Mouse (Mus musculus) CH12.LX (cell line): ENCODE measurements at regions not wholly inside any gene's neighbourhood (a gene's known extent, or its start where the extent isn't known, plus 50 kb on each side); places are given as distances from the start of the nearest gene placed in this dataset.

Source experiments
- DNase-seq: peaks from one replicate; pipeline ENCODE4 v3.0.0-alpha.2; 2013; ENCODE audit errors: extremely low read depth
- H3K27ac ChIP-seq: 2 replicates; pipeline ENCODE4 v1.5.1; 2012; ENCODE audit warnings: low read depth, mild to moderate bottlenecking, control low read depth, moderate library complexity; ENCODE audit not compliant: insufficient read depth
- H3K27me3 ChIP-seq: replicated peaks from 2 replicates; pipeline ENCODE3; 2012; ENCODE audit warnings: inconsistent platforms
- H3K36me3 ChIP-seq, 2 experiments: replicated peaks in 1 of 2; 2 replicates each; pipeline versions ENCODE3 to v1.6.1; 2012; ENCODE audit warnings: inconsistent platforms in 1 of 2, low read length in 1 of 2, mild to moderate bottlenecking in 1 of 2, mixed read lengths in 1 of 2, moderate library complexity in 1 of 2; ENCODE audit not compliant: control insufficient read depth in 1 of 2, insufficient read depth in 1 of 2
- H3K4me1 ChIP-seq, 2 experiments: 2 replicates each; pipeline ENCODE4 v1.6.1; 2012; ENCODE audit warnings: inconsistent platforms in 1 of 2, moderate library complexity in 1 of 2; ENCODE audit not compliant: insufficient read depth in 2 of 2, control insufficient read depth in 1 of 2
- H3K4me2 ChIP-seq: 2 replicates; pipeline ENCODE4 v1.6.1; 2012; ENCODE audit warnings: low read depth, mild to moderate bottlenecking, control low read depth; ENCODE audit not compliant: poor library complexity, insufficient read depth, severe bottlenecking
- H3K4me3 ChIP-seq, 3 experiments: fragments of 150-350 bp in 1 of 3; sonication (generic) in 1 of 3; replicated peaks in 1 of 3; 2 replicates each; pipeline versions ENCODE3 to v1.5.1; 2011 to 2012; ENCODE audit warnings: low read depth in 2 of 3, low read length in 2 of 3, mild to moderate bottlenecking in 2 of 3, moderate library complexity in 2 of 3, control low read depth in 1 of 3, improper control_type of control experiment in 1 of 3, inconsistent platforms in 1 of 3, mixed read lengths in 1 of 3; ENCODE audit not compliant: poor library complexity in 1 of 3
- H3K79me2 ChIP-seq: replicated peaks from 2 replicates; pipeline ENCODE4 v1.6.1; 2012; ENCODE audit warnings: mild to moderate bottlenecking, moderate library complexity; ENCODE audit not compliant: control insufficient read depth, poor library complexity, insufficient read depth, severe bottlenecking; ENCODE audit errors: extremely low read depth
- H3K9ac ChIP-seq: 2 replicates; pipeline ENCODE4 v1.6.1; 2012; ENCODE audit warnings: low read depth, mild to moderate bottlenecking, control low read depth, moderate library complexity; ENCODE audit not compliant: insufficient read depth
- H3K9me3 ChIP-seq: replicated peaks from 2 replicates; pipeline ENCODE3; 2012; ENCODE audit warnings: low read length, inconsistent platforms, mixed read lengths
- BHLHE40 ChIP-seq: IDR thresholded peaks from 2 replicates; pipeline ENCODE4 v1.6.1; 2011; ENCODE audit warnings: mild to moderate bottlenecking, low read depth, low read length, improper control_type of control experiment
- CTCF ChIP-seq, 2 experiments: IDR thresholded peaks in 1 of 2; conservative IDR thresholded peaks in 1 of 2; 2 replicates each; pipeline ENCODE4 v1.5.1; 2011 to 2012; ENCODE audit warnings: low read depth in 2 of 2, low read length in 2 of 2, improper control_type of control experiment in 1 of 2, inconsistent platforms in 1 of 2, mild to moderate bottlenecking in 1 of 2, moderate library complexity in 1 of 2
- E2F4 ChIP-seq: IDR thresholded peaks from 2 replicates; pipeline ENCODE4 v1.6.1; 2011; ENCODE audit warnings: low read depth, low read length, improper control_type of control experiment; ENCODE audit not compliant: insufficient replicate concordance
- ETS1 ChIP-seq: conservative IDR thresholded peaks from 2 replicates; pipeline ENCODE4 v1.6.1; 2012; ENCODE audit warnings: low read depth, mild to moderate bottlenecking, inconsistent platforms, low read length, improper control_type of control experiment, moderate library complexity
- GABPA ChIP-seq: IDR thresholded peaks from 2 replicates; pipeline ENCODE4 v1.6.1; 2012; ENCODE audit warnings: low read depth, low read length, improper control_type of control experiment, inconsistent platforms; ENCODE audit not compliant: insufficient replicate concordance
- HCFC1 ChIP-seq: IDR thresholded peaks from 2 replicates; pipeline ENCODE4 v1.6.1; 2012; ENCODE audit warnings: low read depth, mild to moderate bottlenecking, inconsistent platforms, low read length, improper control_type of control experiment
- IRF4 ChIP-seq: IDR thresholded peaks from 2 replicates; pipeline ENCODE4 v1.6.1; 2014; ENCODE audit warnings: low read depth, mild to moderate bottlenecking, inconsistent platforms, low read length, improper control_type of control experiment
- JUND ChIP-seq: conservative IDR thresholded peaks from 2 replicates; pipeline ENCODE4 v1.6.1; 2011; ENCODE audit warnings: low read depth, low read length, improper control_type of control experiment
- KAT2A ChIP-seq: IDR thresholded peaks from 2 replicates; pipeline ENCODE4 v1.6.1; 2012; ENCODE audit warnings: low read length, improper control_type of control experiment, inconsistent platforms; ENCODE audit not compliant: insufficient replicate concordance
- MAX ChIP-seq: IDR thresholded peaks from 2 replicates; pipeline ENCODE4 v1.6.1; 2011; ENCODE audit warnings: low read length, improper control_type of control experiment
- MAZ ChIP-seq: IDR thresholded peaks from 2 replicates; pipeline ENCODE4 v1.6.1; 2012; ENCODE audit warnings: low read depth, mild to moderate bottlenecking, inconsistent platforms, low read length, improper control_type of control experiment, moderate library complexity
- MEF2A ChIP-seq: IDR thresholded peaks from 2 replicates; pipeline ENCODE4 v1.6.1; 2014; ENCODE audit warnings: low read depth, mild to moderate bottlenecking, inconsistent platforms, low read length, improper control_type of control experiment, borderline replicate concordance
- MXI1 ChIP-seq: IDR thresholded peaks from 2 replicates; pipeline ENCODE4 v1.6.1; 2011; ENCODE audit warnings: mild to moderate bottlenecking, low read depth, low read length, improper control_type of control experiment
- MYC ChIP-seq: IDR thresholded peaks from 2 replicates; pipeline ENCODE4 v1.6.1; 2011; ENCODE audit warnings: low read depth, mild to moderate bottlenecking, improper control_type of control experiment, low read length
- PAX5 ChIP-seq: IDR thresholded peaks from 2 replicates; pipeline ENCODE4 v1.6.1; 2012; ENCODE audit warnings: low read length, inconsistent platforms, mixed read lengths
- POLR2AphosphoS2 ChIP-seq: IDR thresholded peaks from 2 replicates; pipeline ENCODE4 v1.6.1; 2011; ENCODE audit warnings: low read depth, low read length, improper control_type of control experiment
- RCOR1 ChIP-seq: conservative IDR thresholded peaks from 2 replicates; pipeline ENCODE4 v1.6.1; 2012; ENCODE audit warnings: low read depth, mild to moderate bottlenecking, inconsistent platforms, low read length, improper control_type of control experiment
- TCF12 ChIP-seq: IDR thresholded peaks from 2 replicates; pipeline ENCODE4 v1.6.1; 2014; ENCODE audit warnings: low read depth, mild to moderate bottlenecking, inconsistent platforms, low read length, improper control_type of control experiment
- ZC3H11A ChIP-seq: IDR thresholded peaks from 2 replicates; pipeline ENCODE4 v1.6.1; 2012; ENCODE audit warnings: low read depth, mild to moderate bottlenecking, inconsistent platforms, low read length, improper control_type of control experiment
- ZKSCAN1 ChIP-seq: IDR thresholded peaks from 2 replicates; pipeline ENCODE4 v1.6.1; 2012; ENCODE audit warnings: low read depth, inconsistent platforms, low read length, improper control_type of control experiment, borderline replicate concordance
- ZNF384 ChIP-seq: IDR thresholded peaks from 2 replicates; pipeline ENCODE4 v1.6.1; 2012; ENCODE audit warnings: low read depth, low read length, improper control_type of control experiment, inconsistent platforms
- dilution Hi-C: fragments of 300-500 bp; cut with MboI; formaldehyde crosslinking; loops from 2 replicates; pipeline ENCODE4 v1.14.3; 2020; ENCODE audit warnings: low sequenced_read_pairs; ENCODE audit not compliant: extremely low pct_unique_long_range_greater_than_20kb, extremely low pct_ligation_motif_present
- in situ Hi-C: fragments of 300-500 bp; cut with MboI; formaldehyde crosslinking; loops from 3 replicates; pipeline ENCODE4 v1.14.3; 2019; ENCODE audit warnings: low sequenced_read_pairs, low pct_ligation_motif_present, low pct_unique_long_range_greater_than_20kb, mixed read lengths

DNA sequence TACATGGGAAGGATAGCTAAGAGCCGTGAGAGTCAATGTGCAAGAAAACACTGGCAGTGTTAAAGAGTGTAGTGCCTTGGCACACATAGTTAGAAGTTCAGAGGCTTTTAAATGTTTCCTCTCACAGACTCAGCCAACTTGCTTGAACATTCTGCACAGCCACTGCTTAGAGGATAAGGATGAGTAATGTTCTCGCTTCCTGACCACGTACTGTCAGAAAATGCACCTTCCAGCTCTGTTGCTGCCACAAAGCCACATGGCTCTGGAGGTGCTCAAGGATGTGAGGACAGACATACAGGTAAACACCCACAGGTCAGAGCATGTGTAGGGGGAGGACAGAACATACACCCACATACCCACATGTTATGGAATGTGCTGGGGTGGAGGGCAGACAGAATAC lies 101.6 kb downstream of the Gm7361 start:
- Histone ChIP-seq H3K27me3 (no peaks in the 10 kb centered on the region), H3K9ac (no peak overlapping the region), H3K4me1 (no peaks in the 10 kb centered on the region), H3K4me3 (no peak overlapping the region), H3K36me3 (no peaks in the 10 kb centered on the region), H3K4me2 (no peak overlapping the region), H3K27ac (no peak overlapping the region), H3K9me3 (peaks cover 72% of the 10 kb centered on the region), H3K79me2 (no peaks in the 10 kb centered on the region)
- in situ Hi-C loops (no loop called here), dilution Hi-C loops (no loop called here)
- DNase-seq = no peak
- no peak for TF ChIP-seq JUND
- TF ChIP-seq PAX5 = no peak
- TF ChIP-seq ZC3H11A = no peak
- TF ChIP-seq MYC = no peak
- TF ChIP-seq POLR2AphosphoS2 = no peak
- no peak for TF ChIP-seq MAX
- no peak for TF ChIP-seq E2F4
- no peak for TF ChIP-seq MEF2A
- no peak for TF ChIP-seq ZKSCAN1
- TF ChIP-seq MAZ = no peak
- no peak for TF ChIP-seq TCF12
- no peak for TF ChIP-seq IRF4
- TF ChIP-seq CTCF (conservative IDR thresholded peaks at IDR 0.05 in 1 of 2, IDR thresholded peaks at IDR 0.05 in 1 of 2; ENCODE audit: low read depth in 2 of 2, low read length in 2 of 2) = no peak
- TF ChIP-seq MXI1 = no peak
- TF ChIP-seq KAT2A = no peak

DNA sequence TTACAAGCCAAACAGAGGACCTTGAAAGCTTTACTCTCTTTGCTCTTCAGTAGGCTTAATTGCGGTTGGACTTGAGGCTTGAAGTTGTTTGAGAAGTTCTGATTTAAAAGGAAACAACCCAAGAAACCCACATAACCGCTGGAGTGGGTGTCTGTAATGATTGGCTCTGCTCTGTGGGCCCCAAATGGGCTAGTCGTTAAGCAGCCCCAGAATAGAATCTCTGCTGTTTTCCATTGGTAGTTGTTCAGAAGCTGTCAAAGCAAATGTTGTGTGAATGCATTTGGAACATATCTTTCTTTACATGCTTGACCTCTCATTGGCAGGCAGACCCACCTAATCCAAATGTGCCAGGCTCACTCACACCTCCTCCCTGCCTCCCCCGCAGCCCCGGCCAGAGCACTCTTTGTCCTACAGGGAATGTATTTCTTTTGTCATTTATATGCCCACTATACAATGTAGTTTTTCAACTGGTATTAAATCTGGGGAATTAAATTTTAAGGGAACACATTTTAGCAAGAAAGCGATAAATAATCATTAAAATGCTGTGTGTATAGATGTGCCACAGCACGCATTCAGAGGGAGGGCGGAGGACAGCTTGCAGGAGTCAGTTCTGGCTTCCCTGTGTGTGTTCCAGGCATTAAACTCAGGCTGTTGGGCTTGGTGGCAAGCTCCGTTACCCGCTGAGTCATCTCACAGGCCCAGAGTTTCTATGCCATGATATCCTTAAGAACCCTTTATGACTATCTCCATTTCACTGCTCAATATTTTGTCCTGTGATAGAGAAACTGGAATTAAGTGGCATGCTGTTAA lies 116.9 kb downstream of the Gm7361 start:
- no peak for DNase-seq
- Histone ChIP-seq H3K27me3 (no peaks in the 10 kb centered on the region), H3K4me1 (no peaks in the 10 kb centered on the region), H3K4me3 (no peak overlapping the region), H3K9me3 (peaks cover 72% of the 10 kb centered on the region), H3K4me2 (no peak overlapping the region), H3K27ac (no peak overlapping the region), H3K9ac (no peak overlapping the region), H3K36me3 (no peaks in the 10 kb centered on the region), H3K79me2 (no peaks in the 10 kb centered on the region)
- in situ Hi-C loops (no loop called here), dilution Hi-C loops (no loop called here)
- TF ChIP-seq HCFC1 = no peak
- TF ChIP-seq ZKSCAN1 = no peak
- TF ChIP-seq MAX = no peak
- TF ChIP-seq BHLHE40 = no peak
- TF ChIP-seq PAX5 = no peak
- no peak for TF ChIP-seq ETS1
- TF ChIP-seq ZNF384 = no peak
- TF ChIP-seq GABPA = no peak
- TF ChIP-seq MAZ = no peak
- TF ChIP-seq JUND = no peak
- TF ChIP-seq RCOR1 = no peak
